Mouse (Mus musculus) liver, adult 2 months (tissue): Measurements from ENCODE around the gene Col25a1. TPM values are rescaled to one million over a fixed set of nuclear protein-coding genes. Genes with fewer than 3 reads are reported as not detected.

Experiments
- DNase-seq: peaks from one replicate; pipeline ENCODE4 v3.0.0-alpha.2; 2011; ENCODE audit warnings: low read depth, low spot score; ENCODE audit errors: extremely low read depth
- H3K27ac ChIP-seq: fragments of 200-500 bp; replicated peaks from 2 replicates; pipeline ENCODE4 v1.5.1; 2012; ENCODE audit warnings: low read depth, mild to moderate bottlenecking, control low read depth, inconsistent platforms, low read length; ENCODE audit not compliant: insufficient read depth
- H3K27me3 ChIP-seq: fragments of 200-500 bp; 2 replicates; pipeline ENCODE4 v1.6.1; 2012; ENCODE audit warnings: mild to moderate bottlenecking, moderate library complexity, low read length, inconsistent platforms; ENCODE audit not compliant: control insufficient read depth, insufficient read depth
- H3K36me3 ChIP-seq: fragments of 200-500 bp; 2 replicates; pipeline ENCODE4 v1.6.1; 2012; ENCODE audit warnings: low read length, inconsistent platforms; ENCODE audit not compliant: control insufficient read depth, insufficient read depth
- H3K4me1 ChIP-seq: fragments of 200-500 bp; 2 replicates; pipeline ENCODE4 v1.6.1; 2011; ENCODE audit warnings: low read length; ENCODE audit not compliant: control insufficient read depth, insufficient read depth
- H3K4me3 ChIP-seq: fragments of 200-500 bp; 2 replicates; pipeline ENCODE4 v1.5.1; 2011; ENCODE audit warnings: low read depth, mild to moderate bottlenecking, control low read depth, low read length, moderate library complexity; ENCODE audit not compliant: insufficient read depth
- H3K79me2 ChIP-seq: fragments of 200-500 bp; 2 replicates; pipeline ENCODE4 v1.6.1; 2012; ENCODE audit warnings: inconsistent platforms, mild to moderate bottlenecking, low read length, moderate library complexity; ENCODE audit not compliant: control insufficient read depth, insufficient read depth
- H3K9ac ChIP-seq: fragments of 200-500 bp; 2 replicates; pipeline ENCODE4 v1.6.1; 2012; ENCODE audit warnings: low read depth, mild to moderate bottlenecking, control low read depth, inconsistent platforms, low read length
- CTCF ChIP-seq: fragments of 200-500 bp; IDR thresholded peaks from 2 replicates; pipeline ENCODE4 v1.5.1; 2011; ENCODE audit warnings: low read depth, low read length, control low read depth
- POLR2A ChIP-seq: fragments of 200-500 bp; IDR thresholded peaks from 2 replicates; pipeline ENCODE4 v1.6.1; 2011; ENCODE audit warnings: low read length, control low read depth; ENCODE audit not compliant: insufficient read depth; ENCODE audit errors: extremely low read depth
- WGBS: fragments of 180-500 bp; shearing (Covaris S2); methylation state at CpG from one replicate; pipeline ENCODE4 v1.1.7; 2018; 5-methylcytosine and 5-hydroxymethylcytosine counted together
- polyA plus RNA-seq: library from polyadenylated mRNA; depleted of rRNA; stranded (reverse); fragments of >200 nt; gene quantifications from 2 replicates; pipeline ENCODE4 v1.2.3, GENCODE M21; 2012
- total RNA-seq: library from RNA; depleted of rRNA; stranded (reverse); fragments of >200 nt; gene quantifications from 2 replicates; pipeline ENCODE4 v1.2.3, GENCODE M21; 2014

Gene Col25a1
- total and polyA plus RNA-seq, 2 experiments = 0.05 to 0.09 TPM

DNA sequence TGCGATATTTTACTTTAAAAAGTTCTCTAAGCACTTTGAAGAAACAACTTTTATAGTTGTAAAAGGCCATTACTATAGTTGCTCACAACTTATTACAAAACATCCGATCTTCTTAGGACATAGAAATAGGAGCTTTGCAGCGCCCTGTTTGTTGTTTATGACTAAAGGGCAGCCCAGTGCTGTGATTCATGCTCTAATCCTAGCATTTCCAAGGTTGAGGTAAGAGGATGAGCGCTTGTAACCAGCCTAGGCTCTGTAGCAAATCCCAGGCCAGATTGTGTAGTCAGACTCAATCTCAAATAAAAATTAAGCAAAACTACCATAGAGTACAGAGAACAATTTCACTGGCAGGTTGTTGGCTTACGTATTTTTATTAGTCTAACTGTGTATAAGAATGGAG lies 246.5 kb downstream of the Col25a1 start:
- no peaks in the 10 kb centered on the region for H3K36me3 ChIP-seq
- 93% methylated on average over 5 of the region's 5 CpGs for WGBS
- no peak overlapping the region for H3K9ac ChIP-seq
- no peak for DNase-seq
- no peaks in the 10 kb centered on the region for H3K79me2 ChIP-seq
- H3K27ac ChIP-seq = no peak overlapping the region
- H3K4me1 ChIP-seq = no peaks in the 10 kb centered on the region
- no peak overlapping the region for H3K4me3 ChIP-seq
- no peaks in the 10 kb centered on the region for H3K27me3 ChIP-seq
- TF ChIP-seq CTCF = no peak
- TF ChIP-seq POLR2A = no peak

DNA sequence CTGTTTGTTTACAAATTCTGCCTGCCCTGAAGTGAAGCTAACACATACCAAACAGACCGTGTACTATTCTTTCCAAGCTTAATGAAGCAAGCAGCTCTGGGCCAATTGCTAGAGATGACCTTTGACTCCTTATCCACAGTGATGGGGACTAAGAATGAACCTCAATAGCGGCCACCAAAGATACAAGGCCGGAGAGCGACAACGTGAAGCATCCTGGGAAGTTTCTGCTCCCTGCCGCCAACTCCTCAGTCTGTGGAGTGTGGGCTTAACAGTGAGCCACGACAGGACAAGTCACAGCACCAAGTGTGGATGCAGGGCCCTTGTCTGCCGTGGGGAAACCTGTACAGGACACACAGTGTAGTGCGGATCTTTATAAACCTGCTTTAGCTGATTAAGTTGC lies 247.3 kb downstream of the Col25a1 start:
- Histone ChIP-seq H3K27me3 (no peaks in the 10 kb centered on the region), H3K9ac (no peak overlapping the region), H3K27ac (no peak overlapping the region), H3K4me1 (no peaks in the 10 kb centered on the region), H3K36me3 (no peaks in the 10 kb centered on the region), H3K79me2 (no peaks in the 10 kb centered on the region), H3K4me3 (no peak overlapping the region)
- TF ChIP-seq POLR2A (no peak), CTCF (no peak)
- peak; percentile 4 for DNase-seq
- 73% methylated on average over 9 of the region's 9 CpGs for WGBS

DNA sequence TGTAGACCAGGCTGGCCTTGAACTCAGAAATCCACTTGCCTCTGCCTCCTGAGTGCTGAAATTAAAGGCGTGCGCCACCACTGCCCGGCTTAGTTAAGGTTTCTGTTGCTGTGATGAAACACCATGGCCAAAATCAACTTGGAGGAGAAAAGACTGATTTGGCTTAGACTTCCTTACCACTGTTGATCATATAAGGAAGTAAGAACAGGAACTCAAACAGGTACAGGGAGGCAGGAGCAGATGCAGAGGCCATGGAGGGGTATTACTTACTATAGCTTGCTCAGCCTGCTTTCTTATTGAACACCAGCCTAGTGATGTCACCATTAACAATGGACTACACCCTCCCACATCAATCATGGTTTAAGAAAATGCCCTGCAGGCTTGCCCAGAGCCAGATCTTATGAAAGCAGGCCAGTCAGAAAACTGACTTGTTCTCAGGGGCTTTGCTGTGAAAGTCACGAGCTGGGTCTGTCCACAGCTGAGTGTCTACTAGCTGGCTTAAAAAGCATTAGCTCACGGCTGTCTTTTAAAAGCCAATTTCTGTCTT lies 249.1 kb downstream of the Col25a1 start:
- no peaks in the 10 kb centered on the region for H3K79me2 ChIP-seq
- no peaks in the 10 kb centered on the region for H3K27me3 ChIP-seq
- no peak overlapping the region for H3K4me3 ChIP-seq
- no peak overlapping the region for H3K9ac ChIP-seq
- WGBS = 92% methylated on average over 5 of the region's 5 CpGs
- H3K36me3 ChIP-seq = no peaks in the 10 kb centered on the region
- H3K27ac ChIP-seq = no peak overlapping the region
- no peak for TF ChIP-seq POLR2A
- DNase-seq = no peak
- H3K4me1 ChIP-seq = no peaks in the 10 kb centered on the region

DNA sequence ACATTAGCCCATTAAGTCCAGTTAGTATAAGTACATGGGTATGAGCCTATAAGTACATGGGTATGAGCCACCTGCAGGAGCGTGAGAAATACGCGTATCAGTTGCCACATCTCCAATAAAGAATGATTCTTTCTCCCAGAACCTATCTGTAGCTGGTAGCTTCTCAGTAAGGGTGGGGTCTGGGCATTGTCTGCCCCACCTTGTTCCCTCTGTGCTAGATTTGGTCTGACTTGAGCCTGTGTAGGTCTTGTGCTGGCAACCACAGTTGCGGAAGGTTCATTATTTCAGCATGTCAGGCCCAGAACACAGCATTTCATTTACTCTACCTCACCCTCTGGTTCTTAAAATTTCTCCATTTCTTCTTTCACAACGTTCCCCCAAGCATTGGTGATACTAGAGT lies 250.4 kb downstream of the Col25a1 start:
- WGBS = 89% methylated on average over 5 of the region's 5 CpGs
- TF ChIP-seq POLR2A (no peak), CTCF (no peak)
- H3K27me3 ChIP-seq = no peaks in the 10 kb centered on the region

DNA sequence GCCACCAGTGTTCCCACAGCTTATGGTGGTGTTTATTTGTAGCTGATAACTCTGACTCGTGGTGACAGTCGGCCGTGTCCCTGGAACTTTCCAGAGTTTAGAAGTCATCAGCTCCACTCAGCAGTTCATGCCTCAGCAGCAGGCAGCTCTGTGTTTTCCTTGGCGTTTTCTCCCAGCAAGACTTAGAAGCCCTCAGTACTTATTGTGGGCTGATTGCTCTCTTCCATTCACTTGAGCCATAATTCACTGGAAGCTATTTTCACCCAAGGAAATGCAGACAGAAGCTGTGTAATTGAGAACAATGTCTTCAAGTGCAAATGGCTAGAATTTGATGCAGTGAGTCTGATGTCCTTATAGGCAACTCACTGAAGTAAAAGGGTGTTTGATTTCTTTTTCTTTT lies 254.6 kb downstream of the Col25a1 start:
- no peak overlapping the region for H3K27ac ChIP-seq
- no peaks in the 10 kb centered on the region for H3K36me3 ChIP-seq
- H3K27me3 ChIP-seq = no peaks in the 10 kb centered on the region
- no peak for DNase-seq
- TF ChIP-seq POLR2A (no peak), CTCF (no peak)
- H3K79me2 ChIP-seq = no peaks in the 10 kb centered on the region
- H3K4me1 ChIP-seq = no peaks in the 10 kb centered on the region
- no peak overlapping the region for H3K9ac ChIP-seq
- WGBS = 76% methylated on average over 4 of the region's 4 CpGs
- H3K4me3 ChIP-seq = no peak overlapping the region

More for the DNA sequence above, 250.4 kb downstream of the Col25a1 start:
- no peak overlapping the region for H3K27ac ChIP-seq
- H3K9ac ChIP-seq = no peak overlapping the region
- H3K4me1 ChIP-seq = no peaks in the 10 kb centered on the region
- no peak for DNase-seq
- H3K36me3 ChIP-seq = no peaks in the 10 kb centered on the region
- H3K4me3 ChIP-seq = no peak overlapping the region
- H3K79me2 ChIP-seq = no peaks in the 10 kb centered on the region

DNA sequence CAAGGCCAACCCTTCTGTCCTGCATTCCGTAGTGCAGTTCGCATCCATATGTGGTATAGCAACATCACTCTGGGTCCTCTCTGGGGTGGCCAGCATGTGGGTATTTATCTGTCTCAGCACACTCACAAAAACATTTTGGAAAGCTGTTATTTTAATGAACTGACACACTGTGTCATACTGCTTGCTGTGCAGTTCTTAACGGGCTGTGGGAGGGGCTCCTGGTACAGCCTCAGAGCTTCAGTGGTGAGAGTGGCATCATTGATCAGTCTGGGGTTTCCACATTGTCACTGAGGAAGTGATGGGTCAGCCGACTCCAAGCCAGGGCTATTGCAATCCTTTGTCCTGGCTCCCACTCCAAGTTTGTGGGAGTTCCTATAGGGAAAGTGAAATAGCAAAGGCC lies 255.9 kb downstream of the Col25a1 start:
- H3K27ac ChIP-seq = no peak overlapping the region
- H3K4me3 ChIP-seq = no peak overlapping the region
- no peak for DNase-seq
- H3K9ac ChIP-seq = no peak overlapping the region
- no peak for TF ChIP-seq POLR2A
- no peak for TF ChIP-seq CTCF
- H3K27me3 ChIP-seq = no peaks in the 10 kb centered on the region
- no peaks in the 10 kb centered on the region for H3K4me1 ChIP-seq
- no peaks in the 10 kb centered on the region for H3K36me3 ChIP-seq
- H3K79me2 ChIP-seq = no peaks in the 10 kb centered on the region
- 88% methylated on average over 4 of the region's 4 CpGs for WGBS
